Mouse (Mus musculus): Measurements from ENCODE around the gene Sohlh2. TPM values are rescaled to one million over a fixed set of nuclear protein-coding genes. Genes with fewer than 3 reads are reported as not detected.

Gene Sohlh2
- total RNA-seq, 2 experiments from 2014 or later = not detected

Small RNA genes within 50 kb of the gene (microRNA-seq; reads per million reads assigned to microRNA genes)
- 0 reads per million in 2 experiments for gene Gm22029

Other genes starting within 250 kb of the Sohlh2 start
- under 1 TPM; 0.31 to 0.60 TPM for gene Ccna1, start 126.5 kb upstream of the Sohlh2 start, total RNA-seq (2021)
- gene Spg20, start 69.9 kb upstream of the Sohlh2 start, total RNA-seq (2021) = 10 to 100 TPM; 38.7 to 45.3 TPM
- gene Ccdc169, start 44.7 kb upstream of the Sohlh2 start, total RNA-seq (2021) = under 1 TPM; 0.10 to 0.15 TPM
- gene Dclk1, start 60.3 kb downstream of the Sohlh2 start, total RNA-seq (2021) = 10 to 100 TPM; 11.9 to 13.0 TPM